9 mouse cellular contexts compared by ENCODE assay signal in genomic region chr17:71000255-71000654, GRCm38 (mm10). TPM values are rescaled to one million over a fixed set of nuclear protein-coding genes. Genes with fewer than 3 reads are reported as not detected.
DNase-seq lines count a peak whose midpoint lies in the region; ATAC-seq and TF ChIP-seq lines count a peak whose summit lies in the region.
"Had no signal": no experiment of that assay in that cellular context is flagged by ENCODE, and none has a peak within 500 bp of the region (broad histone marks: within the 10 kb centered on the region; RNA-seq: fewer than 3 reads in every experiment).

No protein-coding gene starts in this region.

- peak; percentile 24 for DNase-seq in lung, postnatal 0 days (ENCODE audit: low spot score)
- no peak for DNase-seq in lung, postnatal 25 days (ENCODE audit: low spot score)
- no peak for DNase-seq in natural killer cell, adult 2 months (ENCODE audit: low spot score in 2 of 2)
- DNase-seq in layer of hippocampus, adult 2 months (ENCODE audit: low spot score in 2 of 2): no peak
- DNase-seq: kidney, postnatal 10 days had no signal

- H3K27ac ChIP-seq in forebrain, embryonic 12.5 days: no peak overlapping the region
- H3K27ac ChIP-seq in forebrain, embryonic 15.5 days (replicated peaks): no peak overlapping the region
- H3K27ac ChIP-seq in lung, postnatal 0 days (ENCODE audit: low read length): peak overlapping the region; percentile 51
- no peak overlapping the region for H3K27ac ChIP-seq in intestine, postnatal 0 days (ENCODE audit: low read depth, low read length)
- no peak overlapping the region for H3K27ac ChIP-seq in neural tube, embryonic 15.5 days (replicated peaks)
- no peak overlapping the region for H3K27ac ChIP-seq in layer of hippocampus, adult 2 months

- no peak overlapping the region for H3K9ac ChIP-seq in forebrain, embryonic 12.5 days
- no peak overlapping the region for H3K9ac ChIP-seq in forebrain, embryonic 15.5 days (replicated peaks)
- H3K9ac ChIP-seq in lung, postnatal 0 days (replicated peaks; ENCODE audit: low read depth): peak overlapping the region; percentile 30; the same call in 1 of the 2 replicates
- H3K9ac ChIP-seq in intestine, postnatal 0 days (ENCODE audit: low read depth, low read length): no peak overlapping the region; the same call in 1 of the 2 replicates
- no peak overlapping the region for H3K9ac ChIP-seq in neural tube, embryonic 15.5 days (replicated peaks)

- TF ChIP-seq EP300 in lung, postnatal 0 days (IDR thresholded peaks at IDR 0.05): no peak

- peaks cover 13% of the 10 kb centered on the region; the same call in 1 of the 2 replicates for H3K36me3 ChIP-seq in forebrain, embryonic 12.5 days (replicated peaks)
- H3K36me3 ChIP-seq in forebrain, embryonic 15.5 days: peaks cover 3% of the 10 kb centered on the region; the same call in 1 of the 2 replicates
- peaks cover 11% of the 10 kb centered on the region; the same call in 1 of the 2 replicates for H3K36me3 ChIP-seq in lung, postnatal 0 days (ENCODE audit: insufficient read depth, low read length)
- H3K36me3 ChIP-seq in intestine, postnatal 0 days (ENCODE audit: control insufficient read depth, insufficient read depth): peaks cover 12% of the 10 kb centered on the region
- H3K36me3 ChIP-seq in neural tube, embryonic 15.5 days: peaks cover 6% of the 10 kb centered on the region; the same call in 1 of the 2 replicates

- peaks cover 20% of the 10 kb centered on the region for H3K4me1 ChIP-seq in forebrain, embryonic 12.5 days
- peaks cover 20% of the 10 kb centered on the region for H3K4me1 ChIP-seq in forebrain, embryonic 15.5 days
- H3K4me1 ChIP-seq in lung, postnatal 0 days (ENCODE audit: insufficient read depth, low read depth, low read length): peaks cover 13% of the 10 kb centered on the region; the same call in 1 of the 2 replicates
- H3K4me1 ChIP-seq in intestine, postnatal 0 days (replicated peaks; ENCODE audit: control insufficient read depth, insufficient read depth, low read length): no peaks in the 10 kb centered on the region
- peaks cover 26% of the 10 kb centered on the region for H3K4me1 ChIP-seq in neural tube, embryonic 15.5 days

- no peaks in the 10 kb centered on the region for H3K9me3 ChIP-seq in forebrain, embryonic 12.5 days
- H3K9me3 ChIP-seq in forebrain, embryonic 15.5 days: no peaks in the 10 kb centered on the region
- no peaks in the 10 kb centered on the region for H3K9me3 ChIP-seq in lung, postnatal 0 days (ENCODE audit: low read length)
- H3K9me3 ChIP-seq in intestine, postnatal 0 days (ENCODE audit: control insufficient read depth): no peaks in the 10 kb centered on the region
- no peaks in the 10 kb centered on the region for H3K9me3 ChIP-seq in neural tube, embryonic 15.5 days (replicated peaks)

- H3K27me3 ChIP-seq in forebrain, embryonic 12.5 days: no peaks in the 10 kb centered on the region
- H3K27me3 ChIP-seq in forebrain, embryonic 15.5 days: no peaks in the 10 kb centered on the region
- no peaks in the 10 kb centered on the region for H3K27me3 ChIP-seq in lung, postnatal 0 days (replicated peaks; ENCODE audit: insufficient read depth, low read length)
- no peaks in the 10 kb centered on the region for H3K27me3 ChIP-seq in intestine, postnatal 0 days (replicated peaks; ENCODE audit: control insufficient read depth, insufficient read depth, low read length)
- H3K27me3 ChIP-seq in neural tube, embryonic 15.5 days (replicated peaks): no peaks in the 10 kb centered on the region

- no peak for TF ChIP-seq CTCF in lung, postnatal 0 days (IDR thresholded peaks at IDR 0.05)
- TF ChIP-seq CTCF in intestine, postnatal 0 days (IDR thresholded peaks at IDR 0.05; ENCODE audit: low read depth): no peak
- no peak for TF ChIP-seq CTCF in layer of hippocampus, adult 2 months (conservative IDR thresholded peaks at IDR 0.05)

- H3K4me2 ChIP-seq in forebrain, embryonic 12.5 days: peak overlapping the region; percentile 61
- no peak overlapping the region; the same call in 1 of the 2 replicates for H3K4me2 ChIP-seq in forebrain, embryonic 15.5 days (replicated peaks)
- H3K4me2 ChIP-seq in lung, postnatal 0 days (replicated peaks; ENCODE audit: low read depth, low read length): peak overlapping the region; percentile 57
- H3K4me2 ChIP-seq in intestine, postnatal 0 days (replicated peaks; ENCODE audit: low read depth): peak overlapping the region; percentile 69
- H3K4me2 ChIP-seq in neural tube, embryonic 15.5 days: peak overlapping the region; percentile 77

- WGBS in forebrain, embryonic 12.5 days: 81% methylated on average over 2 of the region's 2 CpGs
- WGBS in forebrain, embryonic 15.5 days: 86% methylated on average over 2 of the region's 2 CpGs
- 30% methylated on average over 2 of the region's 2 CpGs for WGBS in lung, postnatal 0 days
- WGBS in intestine, postnatal 0 days: 25% methylated on average over 2 of the region's 2 CpGs
- 85% methylated on average over 2 of the region's 2 CpGs for WGBS in neural tube, embryonic 15.5 days

- H3K4me3 ChIP-seq in forebrain, embryonic 12.5 days (replicated peaks): no peak overlapping the region
- no peak overlapping the region for H3K4me3 ChIP-seq in forebrain, embryonic 15.5 days
- H3K4me3 ChIP-seq in lung, postnatal 0 days (ENCODE audit: low read depth, low read length): peak overlapping the region; percentile 93
- peak overlapping the region; percentile 97 for H3K4me3 ChIP-seq in intestine, postnatal 0 days (ENCODE audit: low read depth, low read length)
- 0 out of 2 replicates have a peak overlapping the region, but pooled peaks have one; percentile 6 for H3K4me3 ChIP-seq in neural tube, embryonic 15.5 days (replicated peaks)
- H3K4me3 ChIP-seq in layer of hippocampus, adult 2 months: no peak overlapping the region

- ATAC-seq in forebrain, embryonic 12.5 days (ENCODE audit: low FRiP score): no peak
- no peak for ATAC-seq in forebrain, embryonic 15.5 days (replicated peaks)
- ATAC-seq in lung, postnatal 0 days: no peak
- no peak for ATAC-seq in intestine, postnatal 0 days
- ATAC-seq in neural tube, embryonic 15.5 days (ENCODE audit: low FRiP score): no peak

RNA-seq across cellular contexts. Expression of gene Myom1, which starts 2.2 kb away (rescaled TPM):
- 1.7 and 2.0 TPM in 2 replicates for polyA plus RNA-seq in forebrain, embryonic 12.5 days (2016; fragmentation: Nextera tagmentation; extraction: Ambion mirVana)
- polyA plus RNA-seq in forebrain, embryonic 15.5 days (2015; fragmentation: Nextera tagmentation; extraction: Ambion mirVana): 1.3 and 1.7 TPM in 2 replicates
- 9.2 and 12.7 TPM in 2 replicates for polyA plus RNA-seq in lung, postnatal 0 days (2015; fragmentation: Nextera tagmentation; extraction: Ambion mirVana)
- 8.9 and 12.4 TPM in 2 replicates for polyA plus RNA-seq in intestine, postnatal 0 days (2015; fragmentation: Nextera tagmentation; extraction: Ambion mirVana)
- 3.3 and 3.6 TPM in 2 replicates for polyA plus RNA-seq in neural tube, embryonic 15.5 days (2015; fragmentation: Nextera tagmentation; extraction: Ambion mirVana)
- total RNA-seq in layer of hippocampus, adult 2 months (2021): 1 to 10 TPM; 2.2 to 2.8 TPM

RNA-seq across cellular contexts. Expression of gene Myl12a, which starts 2.4 kb away (rescaled TPM):
- polyA plus RNA-seq in forebrain, embryonic 12.5 days (2016; fragmentation: Nextera tagmentation; extraction: Ambion mirVana): 265 and 294 TPM in 2 replicates
- 125 and 139 TPM in 2 replicates for polyA plus RNA-seq in forebrain, embryonic 15.5 days (2015; fragmentation: Nextera tagmentation; extraction: Ambion mirVana)
- polyA plus RNA-seq in lung, postnatal 0 days (2015; fragmentation: Nextera tagmentation; extraction: Ambion mirVana): 1,283 and 1,300 TPM in 2 replicates
- polyA plus RNA-seq in intestine, postnatal 0 days (2015; fragmentation: Nextera tagmentation; extraction: Ambion mirVana): 396 and 417 TPM in 2 replicates
- polyA plus RNA-seq in neural tube, embryonic 15.5 days (2015; fragmentation: Nextera tagmentation; extraction: Ambion mirVana): 103 and 187 TPM in 2 replicates
- total RNA-seq in layer of hippocampus, adult 2 months (2021): 10 to 100 TPM; 38.9 to 41.1 TPM

Comparison
In these comparisons a context has a peak if more than half of its experiments do, and no peak if none do; other contexts are left out.
1. H3K4me3 ChIP-seq: peak in lung, postnatal 0 days (single experiment), intestine, postnatal 0 days (single experiment) and neural tube, embryonic 15.5 days (single experiment); none in forebrain, embryonic 12.5 days (single experiment), forebrain, embryonic 15.5 days (single experiment) and layer of hippocampus, adult 2 months (single experiment).